Mouse (Mus musculus) CH12.LX (cell line): ENCODE data around the gene Kitl.

Source experiments
- CTCF ChIP-seq, 2 experiments: IDR thresholded peaks in 1 of 2; conservative IDR thresholded peaks in 1 of 2; 2 replicates each; pipeline ENCODE4 v1.5.1; 2011 to 2012; ENCODE audit warnings: low read depth in 2 of 2, low read length in 2 of 2, improper control_type of control experiment in 1 of 2, inconsistent platforms in 1 of 2, mild to moderate bottlenecking in 1 of 2, moderate library complexity in 1 of 2
- EP300 ChIP-seq: IDR thresholded peaks from 2 replicates; pipeline ENCODE4 v1.6.1; 2011; ENCODE audit warnings: low read length, improper control_type of control experiment
- HCFC1 ChIP-seq: IDR thresholded peaks from 2 replicates; pipeline ENCODE4 v1.6.1; 2012; ENCODE audit warnings: low read depth, mild to moderate bottlenecking, inconsistent platforms, low read length, improper control_type of control experiment
- MAFK ChIP-seq: IDR thresholded peaks from 2 replicates; pipeline ENCODE4 v1.6.1; 2011; ENCODE audit warnings: low read length, improper control_type of control experiment; ENCODE audit not compliant: insufficient replicate concordance
- MAX ChIP-seq: IDR thresholded peaks from 2 replicates; pipeline ENCODE4 v1.6.1; 2011; ENCODE audit warnings: low read length, improper control_type of control experiment
- POLR2A ChIP-seq: IDR thresholded peaks from 2 replicates; pipeline ENCODE4 v1.6.1; 2011; ENCODE audit warnings: low read depth, mild to moderate bottlenecking, improper control_type of control experiment, low read length
- USF1 ChIP-seq: IDR thresholded peaks from 2 replicates; pipeline ENCODE4 v1.6.1; 2014; ENCODE audit warnings: low read depth, mild to moderate bottlenecking, inconsistent platforms, low read length, improper control_type of control experiment
- USF2 ChIP-seq: conservative IDR thresholded peaks from 2 replicates; pipeline ENCODE4 v1.6.1; 2011; ENCODE audit warnings: low read depth, low read length, improper control_type of control experiment
- ZC3H11A ChIP-seq: IDR thresholded peaks from 2 replicates; pipeline ENCODE4 v1.6.1; 2012; ENCODE audit warnings: low read depth, mild to moderate bottlenecking, inconsistent platforms, low read length, improper control_type of control experiment
- ZMIZ1 ChIP-seq: IDR thresholded peaks from 2 replicates; pipeline ENCODE4 v1.6.1; 2012; ENCODE audit warnings: low read depth, mild to moderate bottlenecking, inconsistent platforms, low read length, improper control_type of control experiment
- ZNF384 ChIP-seq: IDR thresholded peaks from 2 replicates; pipeline ENCODE4 v1.6.1; 2012; ENCODE audit warnings: low read depth, low read length, improper control_type of control experiment, inconsistent platforms

GRCm38 (mm10) chr10:100066374-100066773 lies 50.9 kb downstream of the Kitl start:
- TF ChIP-seq MAFK = no peak
- no peak for TF ChIP-seq USF2
- no peak for TF ChIP-seq EP300
- no peak for TF ChIP-seq CTCF (conservative IDR thresholded peaks at IDR 0.05 in 1 of 2, IDR thresholded peaks at IDR 0.05 in 1 of 2; ENCODE audit: low read depth in 2 of 2, low read length in 2 of 2)
- no peak for TF ChIP-seq POLR2A
- no peak for TF ChIP-seq ZMIZ1
- TF ChIP-seq ZC3H11A = no peak
- TF ChIP-seq ZNF384 = no peak
- TF ChIP-seq MAX = no peak
- TF ChIP-seq HCFC1 = no peak
- TF ChIP-seq USF1 = no peak
